Mouse (Mus musculus): ENCODE measurements around the gene Ccnd3.

DNA sequence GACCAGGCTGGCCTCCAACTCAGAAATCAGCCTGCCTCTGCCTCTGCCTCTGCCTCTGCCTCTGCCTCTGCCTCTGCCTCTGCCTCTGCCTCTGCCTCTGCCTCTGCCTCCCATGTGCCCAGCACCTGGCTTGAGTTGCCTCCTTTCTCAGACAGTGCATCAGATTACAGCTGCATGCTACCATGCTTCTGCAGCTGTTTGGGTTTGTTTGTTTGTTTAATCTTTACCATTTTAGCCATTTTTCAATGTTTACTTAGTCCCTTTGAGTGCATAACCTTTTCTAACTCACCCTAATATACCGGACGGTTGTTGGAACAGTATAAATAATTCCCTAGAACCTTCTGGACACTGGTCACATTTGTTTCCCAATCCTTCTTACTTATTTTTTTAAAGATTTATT is 45.9 kb upstream of the Ccnd3 start:
- TF ChIP-seq CTCF (IDR thresholded peaks at IDR 0.05; ENCODE audit: low read depth, low read length), result no peak
- no peak for TF ChIP-seq POLR2A (IDR thresholded peaks at IDR 0.05; ENCODE audit: extremely low read depth, insufficient read depth, low read length)
